Comparison of ENCODE assay signal across 15 mouse cellular contexts in genomic region chr7:44863982-44864494, GRCm38 (mm10). TPM values are rescaled to one million over a fixed set of nuclear protein-coding genes. Genes with fewer than 3 reads are reported as not detected.
DNase-seq lines count a peak whose midpoint lies in the region; ATAC-seq and TF ChIP-seq lines count a peak whose summit lies in the region.
"Had no signal": no experiment of that assay in that cellular context is flagged by ENCODE, and none has a peak within 500 bp of the region (broad histone marks: within the 10 kb centered on the region; RNA-seq: fewer than 3 reads in every experiment).

No protein-coding gene starts in this region.

- H3K4me2 ChIP-seq in heart, embryonic 16.5 days (ENCODE audit: low read depth, low read length) = no peak overlapping the region
- no peak overlapping the region for H3K4me2 ChIP-seq in lung, postnatal 0 days (replicated peaks; ENCODE audit: low read depth, low read length)
- no peak overlapping the region for H3K4me2 ChIP-seq in intestine, postnatal 0 days (replicated peaks; ENCODE audit: low read depth)
- H3K4me2 ChIP-seq: embryonic facial prominence, embryonic 12.5 days had no signal

- H3K4me3 ChIP-seq in gastrocnemius, adult 2 months = no peak overlapping the region
- H3K4me3 ChIP-seq in heart, embryonic 16.5 days (ENCODE audit: low read length) = no peak overlapping the region
- no peak overlapping the region for H3K4me3 ChIP-seq in heart, adult 2 months
- no peak overlapping the region for H3K4me3 ChIP-seq in lung, postnatal 0 days (ENCODE audit: low read depth, low read length)
- no peak overlapping the region for H3K4me3 ChIP-seq in intestine, postnatal 0 days (ENCODE audit: low read depth, low read length)
- H3K4me3 ChIP-seq: embryonic facial prominence, embryonic 12.5 days; erythroblast, embryonic 14.5 days; hindbrain, embryonic 13.5 days had no signal

- H3K9me3 ChIP-seq in heart, embryonic 16.5 days (replicated peaks; ENCODE audit: control insufficient read depth, low read length) = no peaks in the 10 kb centered on the region
- H3K9me3 ChIP-seq in lung, postnatal 0 days (ENCODE audit: low read length) = no peaks in the 10 kb centered on the region
- no peaks in the 10 kb centered on the region for H3K9me3 ChIP-seq in intestine, postnatal 0 days (ENCODE audit: control insufficient read depth)
- H3K9me3 ChIP-seq: embryonic facial prominence, embryonic 12.5 days; hindbrain, embryonic 13.5 days had no signal

- intact Hi-C loops in gastrocnemius, adult 2 months (cut with DNase I) = no loop called here
- intact Hi-C loops in heart, adult 2 months (cut with DNase I) = no loop called here

- H3K9ac ChIP-seq in heart, embryonic 16.5 days (ENCODE audit: low read length) = peak overlapping the region; percentile 39
- H3K9ac ChIP-seq in heart, adult 2 months (ENCODE audit: low read depth, low read length) = no peak overlapping the region
- no peak overlapping the region for H3K9ac ChIP-seq in lung, postnatal 0 days (replicated peaks; ENCODE audit: low read depth)
- H3K9ac ChIP-seq in intestine, postnatal 0 days (ENCODE audit: low read depth, low read length) = no peak overlapping the region
- H3K9ac ChIP-seq: embryonic facial prominence, embryonic 12.5 days; hindbrain, embryonic 13.5 days had no signal

- TF ChIP-seq EP300 in heart, adult 2 months (IDR thresholded peaks at IDR 0.05; ENCODE audit: insufficient read depth, low read depth, low read length) = no peak
- no peak for TF ChIP-seq EP300 in lung, postnatal 0 days (IDR thresholded peaks at IDR 0.05)

- peak overlapping the region; percentile 99; the same call in 1 of the 2 replicates for H3K27ac ChIP-seq in gastrocnemius, adult 2 months
- H3K27ac ChIP-seq in heart, embryonic 16.5 days (ENCODE audit: low read length) = peak overlapping the region; percentile 100
- no peak overlapping the region for H3K27ac ChIP-seq in heart, adult 2 months
- peak overlapping the region; percentile 43 for H3K27ac ChIP-seq in lung, postnatal 0 days (ENCODE audit: low read length)
- peak overlapping the region; percentile 21; the same call in 1 of the 2 replicates for H3K27ac ChIP-seq in intestine, postnatal 0 days (ENCODE audit: low read depth, low read length)
- H3K27ac ChIP-seq: embryonic facial prominence, embryonic 12.5 days had no signal

- no peak for TF ChIP-seq CTCF in gastrocnemius, adult 2 months (IDR thresholded peaks at IDR 0.05)
- no peak for TF ChIP-seq CTCF in heart, adult 2 months (IDR thresholded peaks at IDR 0.05)
- no peak for TF ChIP-seq CTCF in lung, postnatal 0 days (IDR thresholded peaks at IDR 0.05)
- TF ChIP-seq CTCF in intestine, postnatal 0 days (IDR thresholded peaks at IDR 0.05; ENCODE audit: low read depth) = no peak

- no peak for ATAC-seq in heart, embryonic 16.5 days (replicated peaks; ENCODE audit: extremely low read depth, insufficient read depth, low FRiP score)
- no peak for ATAC-seq in lung, postnatal 0 days
- no peak for ATAC-seq in intestine, postnatal 0 days
- ATAC-seq in granulocyte monocyte progenitor cell, adult 5-6 weeks (replicated peaks; ENCODE audit: poor library complexity, severe bottlenecking) = no peak
- ATAC-seq: forebrain, embryonic 14.5 days had no signal

- peaks cover 46% of the 10 kb centered on the region for H3K4me1 ChIP-seq in heart, embryonic 16.5 days (ENCODE audit: control insufficient read depth, insufficient read depth, low read length)
- H3K4me1 ChIP-seq in heart, adult 2 months (ENCODE audit: control insufficient read depth, insufficient read depth, low read length) = peaks cover 30% of the 10 kb centered on the region
- peaks cover 27% of the 10 kb centered on the region for H3K4me1 ChIP-seq in lung, postnatal 0 days (ENCODE audit: insufficient read depth, low read depth, low read length)
- H3K4me1 ChIP-seq in intestine, postnatal 0 days (replicated peaks; ENCODE audit: control insufficient read depth, insufficient read depth, low read length) = peaks cover 27% of the 10 kb centered on the region

- no peak for TF ChIP-seq POLR2A in heart, adult 2 months (IDR thresholded peaks at IDR 0.05; ENCODE audit: insufficient read depth, low read depth, low read length)

- peaks cover 26% of the 10 kb centered on the region for H3K36me3 ChIP-seq in heart, embryonic 16.5 days (ENCODE audit: control insufficient read depth, insufficient read depth)
- no peaks in the 10 kb centered on the region; the same call in 1 of the 2 replicates for H3K36me3 ChIP-seq in heart, adult 2 months (ENCODE audit: control insufficient read depth, insufficient read depth, low read length)
- peaks cover 25% of the 10 kb centered on the region for H3K36me3 ChIP-seq in lung, postnatal 0 days (ENCODE audit: insufficient read depth, low read length)
- peaks cover 47% of the 10 kb centered on the region for H3K36me3 ChIP-seq in intestine, postnatal 0 days (ENCODE audit: control insufficient read depth, insufficient read depth)

- WGBS in heart, embryonic 16.5 days = 85% methylated on average over 11 of the region's 11 CpGs
- 79% methylated on average over 11 of the region's 11 CpGs for whole genome bisulfite sequencing in heart, adult 2 months
- 76% methylated on average over 11 of the region's 11 CpGs for WGBS in lung, postnatal 0 days
- WGBS in intestine, postnatal 0 days = 82% methylated on average over 11 of the region's 11 CpGs

- DNase-seq in gastrocnemius, adult 2 months = peak; percentile 24
- DNase-seq in gastrocnemius, postnatal 10 days = no peak
- no peak for DNase-seq in heart, adult 2 months
- no peak for DNase-seq in lung, postnatal 0 days (ENCODE audit: low spot score)
- DNase-seq in lung, postnatal 14 days = no peak
- DNase-seq: liver; lung, postnatal 10 days; right cerebral cortex, postnatal 25 days had no signal

- H3K79me2 ChIP-seq in heart, adult 2 months (replicated peaks; ENCODE audit: control insufficient read depth, insufficient read depth, low read length) = no peaks in the 10 kb centered on the region; the same call in 1 of the 2 replicates

- H3K27me3 ChIP-seq in heart, embryonic 16.5 days (ENCODE audit: control insufficient read depth, insufficient read depth, low read length) = no peaks in the 10 kb centered on the region
- H3K27me3 ChIP-seq in heart, adult 2 months (ENCODE audit: control insufficient read depth, insufficient read depth, low read length) = no peaks in the 10 kb centered on the region
- H3K27me3 ChIP-seq in lung, postnatal 0 days (replicated peaks; ENCODE audit: insufficient read depth, low read length) = no peaks in the 10 kb centered on the region
- H3K27me3 ChIP-seq in intestine, postnatal 0 days (replicated peaks; ENCODE audit: control insufficient read depth, insufficient read depth, low read length) = no peaks in the 10 kb centered on the region
- H3K27me3 ChIP-seq: embryonic facial prominence, embryonic 12.5 days; hindbrain, embryonic 13.5 days had no signal

RNA-seq across cellular contexts. Expression of gene Ptov1, which starts 5.5 kb away (rescaled TPM):
- total RNA-seq in gastrocnemius, adult 2 months (2021) = 100 to 1,000 TPM; 126 to 137 TPM
- total RNA-seq in gastrocnemius, postnatal 10 days (2021) = 100 to 1,000 TPM; 210 to 216 TPM
- polyA plus RNA-seq in heart, embryonic 16.5 days (2015; fragmentation: Nextera tagmentation; extraction: Ambion mirVana) = 210 and 269 TPM in 2 replicates
- 100 to 1,000 TPM; 155 to 172 TPM for total RNA-seq in heart, adult 2 months (2021)
- polyA plus RNA-seq in heart, adult 2 months (2012; rRNA removed) = 293 and 317 TPM in 2 replicates
- polyA plus RNA-seq in lung, postnatal 0 days (2015; fragmentation: Nextera tagmentation; extraction: Ambion mirVana) = 276 and 288 TPM in 2 replicates
- polyA plus RNA-seq in intestine, postnatal 0 days (2015; fragmentation: Nextera tagmentation; extraction: Ambion mirVana) = 112 and 114 TPM in 2 replicates
- total RNA-seq in granulocyte monocyte progenitor cell, adult 5-6 weeks (2014; fragmentation: Nextera tagmentation) = 67.0 and 95.4 TPM in 2 replicates
- 24.4 and 32.1 TPM in 2 replicates for total RNA-seq in granulocyte monocyte progenitor cell, adult 5-6 weeks (2017)

RNA-seq across cellular contexts. Expression of gene Pnkp, which starts 7.1 kb away (rescaled TPM):
- 10 to 100 TPM; 19.4 to 21.2 TPM for total RNA-seq in gastrocnemius, adult 2 months (2021)
- 10 to 100 TPM; 14.4 to 16.5 TPM for total RNA-seq in gastrocnemius, postnatal 10 days (2021)
- polyA plus RNA-seq in heart, embryonic 16.5 days (2015; fragmentation: Nextera tagmentation; extraction: Ambion mirVana) = 27.7 and 28.0 TPM in 2 replicates
- total RNA-seq in heart, adult 2 months (2021) = 10 to 100 TPM; 15.3 to 19.6 TPM
- 20.2 and 30.1 TPM in 2 replicates for polyA plus RNA-seq in heart, adult 2 months (2012; rRNA removed)
- polyA plus RNA-seq in lung, postnatal 0 days (2015; fragmentation: Nextera tagmentation; extraction: Ambion mirVana) = 39.7 and 41.3 TPM in 2 replicates
- 27.7 and 32.0 TPM in 2 replicates for polyA plus RNA-seq in intestine, postnatal 0 days (2015; fragmentation: Nextera tagmentation; extraction: Ambion mirVana)
- 61.3 and 65.7 TPM in 2 replicates for total RNA-seq in granulocyte monocyte progenitor cell, adult 5-6 weeks (2014; fragmentation: Nextera tagmentation)
- total RNA-seq in granulocyte monocyte progenitor cell, adult 5-6 weeks (2017) = 51.0 and 79.6 TPM in 2 replicates

RNA-seq across cellular contexts. Expression of gene Tbc1d17, which starts 15.2 kb away (rescaled TPM):
- total RNA-seq in gastrocnemius, adult 2 months (2021) = 10 to 100 TPM; 40.8 to 56.4 TPM
- 10 to 100 TPM; 41.7 to 49.0 TPM for total RNA-seq in gastrocnemius, postnatal 10 days (2021)
- 60.5 and 62.3 TPM in 2 replicates for polyA plus RNA-seq in heart, embryonic 16.5 days (2015; fragmentation: Nextera tagmentation; extraction: Ambion mirVana)
- 10 to 100 TPM; 29.6 to 46.6 TPM for total RNA-seq in heart, adult 2 months (2021)
- 56.0 and 61.9 TPM in 2 replicates for polyA plus RNA-seq in heart, adult 2 months (2012; rRNA removed)
- 73.2 and 84.0 TPM in 2 replicates for polyA plus RNA-seq in lung, postnatal 0 days (2015; fragmentation: Nextera tagmentation; extraction: Ambion mirVana)
- 47.4 and 48.5 TPM in 2 replicates for polyA plus RNA-seq in intestine, postnatal 0 days (2015; fragmentation: Nextera tagmentation; extraction: Ambion mirVana)
- 18.1 and 22.6 TPM in 2 replicates for total RNA-seq in granulocyte monocyte progenitor cell, adult 5-6 weeks (2014; fragmentation: Nextera tagmentation)
- total RNA-seq in granulocyte monocyte progenitor cell, adult 5-6 weeks (2017) = 15.5 and 19.3 TPM in 2 replicates

RNA-seq across cellular contexts. Expression of gene Akt1s1, which starts 15.2 kb away (rescaled TPM):
- 100 to 1,000 TPM; 128 to 137 TPM for total RNA-seq in gastrocnemius, adult 2 months (2021)
- 10 to 100 TPM; 84.2 to 86.4 TPM for total RNA-seq in gastrocnemius, postnatal 10 days (2021)
- 103 and 104 TPM in 2 replicates for polyA plus RNA-seq in heart, embryonic 16.5 days (2015; fragmentation: Nextera tagmentation; extraction: Ambion mirVana)
- 10 to 100 TPM; 62.6 to 72.8 TPM for total RNA-seq in heart, adult 2 months (2021)
- 53.8 and 63.0 TPM in 2 replicates for polyA plus RNA-seq in heart, adult 2 months (2012; rRNA removed)
- 84.0 and 89.4 TPM in 2 replicates for polyA plus RNA-seq in lung, postnatal 0 days (2015; fragmentation: Nextera tagmentation; extraction: Ambion mirVana)
- 71.6 and 76.5 TPM in 2 replicates for polyA plus RNA-seq in intestine, postnatal 0 days (2015; fragmentation: Nextera tagmentation; extraction: Ambion mirVana)
- 18.2 and 25.0 TPM in 2 replicates for total RNA-seq in granulocyte monocyte progenitor cell, adult 5-6 weeks (2014; fragmentation: Nextera tagmentation)
- total RNA-seq in granulocyte monocyte progenitor cell, adult 5-6 weeks (2017) = 22.8 and 26.5 TPM in 2 replicates

RNA-seq across cellular contexts. Expression of gene Med25, which starts 28.5 kb away (rescaled TPM):
- 10 to 100 TPM; 53.1 to 68.5 TPM for total RNA-seq in gastrocnemius, adult 2 months (2021)
- total RNA-seq in gastrocnemius, postnatal 10 days (2021) = 10 to 100 TPM; 44.7 to 53.5 TPM
- polyA plus RNA-seq in heart, embryonic 16.5 days (2015; fragmentation: Nextera tagmentation; extraction: Ambion mirVana) = 89.4 and 96.0 TPM in 2 replicates
- total RNA-seq in heart, adult 2 months (2021) = 10 to 100 TPM; 70.0 to 85.8 TPM
- polyA plus RNA-seq in heart, adult 2 months (2012; rRNA removed) = 107 and 121 TPM in 2 replicates
- polyA plus RNA-seq in lung, postnatal 0 days (2015; fragmentation: Nextera tagmentation; extraction: Ambion mirVana) = 54.2 and 62.5 TPM in 2 replicates
- polyA plus RNA-seq in intestine, postnatal 0 days (2015; fragmentation: Nextera tagmentation; extraction: Ambion mirVana) = 60.0 and 62.9 TPM in 2 replicates
- total RNA-seq in granulocyte monocyte progenitor cell, adult 5-6 weeks (2014; fragmentation: Nextera tagmentation) = 26.7 and 51.2 TPM in 2 replicates
- total RNA-seq in granulocyte monocyte progenitor cell, adult 5-6 weeks (2017) = 9.2 and 15.6 TPM in 2 replicates
